Mouse (Mus musculus): ENCODE data around the gene Dbp.

GRCm38 (mm10) chr7:45701607-45702006, 3.3 kb upstream of the Dbp start:
- TF ChIP-seq CTCF (IDR thresholded peaks at IDR 0.05; ENCODE audit: low read depth, low read length), result no peak
- no peak for TF ChIP-seq POLR2A (IDR thresholded peaks at IDR 0.05; ENCODE audit: borderline replicate concordance, low read depth, low read length)
